9 mouse cellular contexts compared by ENCODE assay signal in the genomic region with DNA sequence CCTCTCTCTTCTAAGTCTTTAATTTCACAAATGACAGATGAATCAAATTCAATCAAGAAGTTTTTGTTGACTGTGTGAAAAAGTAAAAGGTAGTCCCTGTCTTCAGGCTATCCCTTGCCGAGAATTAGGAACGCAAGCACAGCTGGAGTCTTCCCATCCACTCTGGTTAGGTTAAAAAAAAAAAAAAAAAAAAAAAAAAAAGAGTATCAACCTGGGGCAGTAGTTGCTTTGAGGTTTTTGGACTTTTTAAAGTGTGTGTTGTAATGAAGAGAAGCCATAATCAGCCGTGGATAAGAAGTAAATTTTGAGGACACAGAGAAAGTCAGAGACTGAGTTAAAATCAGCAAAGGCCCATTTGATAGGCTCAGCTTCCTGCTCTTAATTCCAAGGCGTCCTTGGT. TPM values are rescaled to one million over a fixed set of nuclear protein-coding genes. Genes with fewer than 3 reads are reported as not detected.
DNase-seq lines count a peak whose midpoint lies in the region; ATAC-seq and TF ChIP-seq lines count a peak whose summit lies in the region.
"Had no signal": no experiment of that assay in that cellular context is flagged by ENCODE, and none has a peak within 500 bp of the region (broad histone marks: within the 10 kb centered on the region; RNA-seq: fewer than 3 reads in every experiment).

No protein-coding gene starts in this region.

- H3K27me3 ChIP-seq in hindbrain, embryonic 15.5 days = no peaks in the 10 kb centered on the region
- H3K27me3 ChIP-seq in hindbrain, postnatal 0 days (ENCODE audit: insufficient read depth, low read length) = no peaks in the 10 kb centered on the region
- H3K27me3 ChIP-seq in stomach, embryonic 14.5 days (ENCODE audit: control insufficient read depth, insufficient read depth, low read length) = no peaks in the 10 kb centered on the region
- H3K27me3 ChIP-seq in stomach, postnatal 0 days (ENCODE audit: control insufficient read depth, insufficient read depth, low read length) = no peaks in the 10 kb centered on the region
- H3K27me3 ChIP-seq in limb, embryonic 14.5 days (ENCODE audit: control insufficient read depth, insufficient read depth, low read length) = no peaks in the 10 kb centered on the region

- no peak overlapping the region for H3K4me3 ChIP-seq in hindbrain, embryonic 15.5 days
- H3K4me3 ChIP-seq in hindbrain, postnatal 0 days (ENCODE audit: low read length) = no peak overlapping the region
- H3K4me3 ChIP-seq in stomach, embryonic 14.5 days (ENCODE audit: low read depth, low read length) = no peak overlapping the region
- H3K4me3 ChIP-seq in stomach, postnatal 0 days (ENCODE audit: low read depth, low read length) = no peak overlapping the region
- H3K4me3 ChIP-seq in limb, embryonic 14.5 days (replicated peaks; ENCODE audit: low read length) = peak overlapping the region; percentile 95; the same call in 1 of the 2 replicates

- TF ChIP-seq CTCF in hindbrain, postnatal 0 days (IDR thresholded peaks at IDR 0.05; ENCODE audit: low read depth) = no peak
- TF ChIP-seq CTCF in stomach, postnatal 0 days (IDR thresholded peaks at IDR 0.05; ENCODE audit: low read depth) = no peak

- 60% methylated on average over 4 of the region's 4 CpGs for WGBS in hindbrain, embryonic 15.5 days
- WGBS in hindbrain, postnatal 0 days = 61% methylated on average over 4 of the region's 4 CpGs
- WGBS in stomach, embryonic 14.5 days = 80% methylated on average over 4 of the region's 4 CpGs
- WGBS in stomach, postnatal 0 days = 74% methylated on average over 4 of the region's 4 CpGs
- 52% methylated on average over 4 of the region's 4 CpGs for WGBS in limb, embryonic 14.5 days

- no peak overlapping the region for H3K9ac ChIP-seq in hindbrain, embryonic 15.5 days
- no peak overlapping the region for H3K9ac ChIP-seq in hindbrain, postnatal 0 days (replicated peaks; ENCODE audit: low read length)
- no peak overlapping the region for H3K9ac ChIP-seq in stomach, embryonic 14.5 days (replicated peaks; ENCODE audit: low read depth, low read length)
- no peak overlapping the region for H3K9ac ChIP-seq in stomach, postnatal 0 days (ENCODE audit: low read length)
- no peak overlapping the region for H3K9ac ChIP-seq in limb, embryonic 14.5 days (ENCODE audit: low read depth, low read length, severe bottlenecking)

- no peaks in the 10 kb centered on the region for H3K36me3 ChIP-seq in hindbrain, embryonic 15.5 days
- H3K36me3 ChIP-seq in hindbrain, postnatal 0 days (ENCODE audit: insufficient read depth, low read length) = no peaks in the 10 kb centered on the region
- no peaks in the 10 kb centered on the region for H3K36me3 ChIP-seq in stomach, embryonic 14.5 days (ENCODE audit: control insufficient read depth, insufficient read depth, low read length)
- H3K36me3 ChIP-seq in stomach, postnatal 0 days (ENCODE audit: control insufficient read depth, insufficient read depth, low read length) = no peaks in the 10 kb centered on the region
- H3K36me3 ChIP-seq in limb, embryonic 14.5 days (ENCODE audit: control insufficient read depth, insufficient read depth, low read length) = peaks cover 16% of the 10 kb centered on the region

- H3K4me1 ChIP-seq in hindbrain, embryonic 15.5 days (replicated peaks) = peaks cover 16% of the 10 kb centered on the region; the same call in 1 of the 2 replicates
- H3K4me1 ChIP-seq in hindbrain, postnatal 0 days (ENCODE audit: insufficient read depth, low read length) = peaks cover 4% of the 10 kb centered on the region; the same call in 1 of the 2 replicates
- H3K4me1 ChIP-seq in stomach, embryonic 14.5 days (ENCODE audit: control insufficient read depth, insufficient read depth, low read length) = peaks cover 6% of the 10 kb centered on the region; the same call in 1 of the 2 replicates
- H3K4me1 ChIP-seq in stomach, postnatal 0 days (replicated peaks; ENCODE audit: control insufficient read depth, insufficient read depth) = peaks cover 3% of the 10 kb centered on the region; the same call in 1 of the 2 replicates
- no peaks in the 10 kb centered on the region; the same call in 1 of the 2 replicates for H3K4me1 ChIP-seq in limb, embryonic 14.5 days (ENCODE audit: control insufficient read depth, insufficient read depth, low read length)

- no peak for TF ChIP-seq POLR2A in limb, embryonic 14.5 days (IDR thresholded peaks at IDR 0.05; ENCODE audit: borderline replicate concordance, extremely low read depth, insufficient read depth, insufficient read length)

- 0 out of 2 replicates have a peak overlapping the region, but pooled peaks have one; percentile 57 for H3K4me2 ChIP-seq in hindbrain, embryonic 15.5 days
- no peak overlapping the region; the same call in 1 of the 2 replicates for H3K4me2 ChIP-seq in hindbrain, postnatal 0 days (ENCODE audit: low read depth, low read length)
- H3K4me2 ChIP-seq in stomach, embryonic 14.5 days (replicated peaks; ENCODE audit: low read depth, low read length) = peak overlapping the region; percentile 70
- H3K4me2 ChIP-seq in stomach, postnatal 0 days (replicated peaks; ENCODE audit: low read depth) = no peak overlapping the region
- 0 out of 2 replicates have a peak overlapping the region, but pooled peaks have one; percentile 70 for H3K4me2 ChIP-seq in limb, embryonic 14.5 days (replicated peaks; ENCODE audit: low read depth, low read length, severe bottlenecking)

- TF ChIP-seq EP300 in stomach, postnatal 0 days (optimal IDR thresholded peaks at IDR 0.05) = no peak

- no peak for DNase-seq in hindbrain, postnatal 0 days (ENCODE audit: low spot score)
- DNase-seq in stomach, postnatal 0 days (ENCODE audit: low spot score) = no peak
- DNase-seq in limb, embryonic 14.5 days (ENCODE audit: low spot score) = no peak
- DNase-seq in thymus, postnatal 36 days = no peak
- DNase-seq in left cerebral cortex, adult 11 months (ENCODE audit: low spot score) = no peak
- DNase-seq: kidney, adult 11 months; lung, postnatal 36 days had no signal

- no peaks in the 10 kb centered on the region for H3K9me3 ChIP-seq in hindbrain, embryonic 15.5 days
- H3K9me3 ChIP-seq in hindbrain, postnatal 0 days (ENCODE audit: low read length) = no peaks in the 10 kb centered on the region
- no peaks in the 10 kb centered on the region for H3K9me3 ChIP-seq in stomach, embryonic 14.5 days (ENCODE audit: control insufficient read depth, low read depth, low read length)
- no peaks in the 10 kb centered on the region for H3K9me3 ChIP-seq in stomach, postnatal 0 days (ENCODE audit: control insufficient read depth, low read length)
- H3K9me3 ChIP-seq in limb, embryonic 14.5 days (ENCODE audit: control insufficient read depth, low read length) = 0 out of 2 replicates have a peak, but pooled peaks cover 4% of the 10 kb centered on the region

- H3K27ac ChIP-seq in hindbrain, embryonic 15.5 days (replicated peaks) = no peak overlapping the region
- no peak overlapping the region for H3K27ac ChIP-seq in hindbrain, postnatal 0 days
- H3K27ac ChIP-seq in stomach, embryonic 14.5 days (ENCODE audit: low read length) = no peak overlapping the region
- H3K27ac ChIP-seq in stomach, postnatal 0 days (replicated peaks) = no peak overlapping the region
- no peak overlapping the region for H3K27ac ChIP-seq in limb, embryonic 14.5 days (replicated peaks; ENCODE audit: low read depth, low read length)

- no peak for ATAC-seq in hindbrain, embryonic 15.5 days (ENCODE audit: low FRiP score, low read depth)
- ATAC-seq in hindbrain, postnatal 0 days = no peak
- ATAC-seq in stomach, embryonic 14.5 days (ENCODE audit: insufficient number of reproducible peaks, insufficient read depth, low FRiP score, low read depth) = no peak
- no peak for ATAC-seq in stomach, postnatal 0 days (ENCODE audit: low FRiP score, low TSS enrichment)
- ATAC-seq in limb, embryonic 14.5 days (ENCODE audit: low FRiP score, low read depth) = no peak

RNA-seq across cellular contexts. Expression of a gene that starts 20.5 kb away (rescaled TPM):
- polyA plus RNA-seq in hindbrain, embryonic 15.5 days (2015; fragmentation: Nextera tagmentation; extraction: Ambion mirVana) = 11.8 and 13.1 TPM in 2 replicates
- total RNA-seq in hindbrain, postnatal 0 days (2014; rRNA removed) = not detected in 2 replicates
- polyA plus RNA-seq in hindbrain, postnatal 0 days (2015; fragmentation: Nextera tagmentation; extraction: Ambion mirVana) = 13.4 and 19.4 TPM in 2 replicates
- 6.9 and 7.2 TPM in 2 replicates for polyA plus RNA-seq in stomach, embryonic 14.5 days (2014; fragmentation: Nextera tagmentation; extraction: Ambion mirVana)
- 5.8 and 7.9 TPM in 2 replicates for polyA plus RNA-seq in stomach, postnatal 0 days (2015; fragmentation: Nextera tagmentation; extraction: Ambion mirVana)
- polyA plus RNA-seq in limb, embryonic 14.5 days (2012; rRNA removed) = 0.65 and 0.73 TPM in 2 replicates
- polyA plus RNA-seq in limb, embryonic 14.5 days (2014; fragmentation: Nextera tagmentation; extraction: Ambion mirVana) = 11.7 and 13.4 TPM in 2 replicates

RNA-seq across cellular contexts. Expression of a gene that starts 41.9 kb away (rescaled TPM):
- polyA plus RNA-seq in hindbrain, embryonic 15.5 days (2015; fragmentation: Nextera tagmentation; extraction: Ambion mirVana) = 1,606 and 1,659 TPM in 2 replicates
- 1,738 and 1,782 TPM in 2 replicates for total RNA-seq in hindbrain, postnatal 0 days (2014; rRNA removed)
- 1,873 and 1,902 TPM in 2 replicates for polyA plus RNA-seq in hindbrain, postnatal 0 days (2015; fragmentation: Nextera tagmentation; extraction: Ambion mirVana)
- 1,470 and 1,806 TPM in 2 replicates for polyA plus RNA-seq in stomach, embryonic 14.5 days (2014; fragmentation: Nextera tagmentation; extraction: Ambion mirVana)
- 890 and 920 TPM in 2 replicates for polyA plus RNA-seq in stomach, postnatal 0 days (2015; fragmentation: Nextera tagmentation; extraction: Ambion mirVana)
- polyA plus RNA-seq in limb, embryonic 14.5 days (2012; rRNA removed) = 2,875 and 2,934 TPM in 2 replicates
- 2,366 and 2,381 TPM in 2 replicates for polyA plus RNA-seq in limb, embryonic 14.5 days (2014; fragmentation: Nextera tagmentation; extraction: Ambion mirVana)

Comparison
In these comparisons a context has a peak if more than half of its experiments do, and no peak if none do; other contexts are left out.
1. H3K4me2 ChIP-seq: peak in hindbrain, embryonic 15.5 days (single experiment), stomach, embryonic 14.5 days (single experiment) and limb, embryonic 14.5 days (single experiment); none in hindbrain, postnatal 0 days (single experiment) and stomach, postnatal 0 days (single experiment).